Comparison of ENCODE assay signal across 22 mouse cellular contexts in genomic region chr11:104320511-104320910, GRCm38 (mm10).
DNase-seq lines count a peak whose midpoint lies in the region; ATAC-seq lines count a peak whose summit lies in the region.
"Had no signal": no experiment of that assay in that cellular context is flagged by ENCODE, and none has a peak within 500 bp of the region (broad histone marks: within the 10 kb centered on the region; RNA-seq: fewer than 3 reads in every experiment).

No protein-coding gene starts in this region.

- 63% methylated on average over 5 of the region's 5 CpGs for WGBS in hindbrain, embryonic 16.5 days
- 58% methylated on average over 5 of the region's 5 CpGs for WGBS in hindbrain, embryonic 10.5 days
- 21% methylated on average over 5 of the region's 5 CpGs for WGBS in lung, embryonic 15.5 days

- no peak for ATAC-seq in hindbrain, embryonic 16.5 days
- 0 out of 2 replicates have a peak, but pooled peaks have one; percentile 23 for ATAC-seq in lung, embryonic 15.5 days (ENCODE audit: borderline replicate concordance, extremely low read depth, low FRiP score, low TSS enrichment)
- ATAC-seq: forebrain, embryonic 14.5 days; midbrain, embryonic 16.5 days had no signal

- H3K36me3 ChIP-seq in hindbrain, embryonic 16.5 days (ENCODE audit: control insufficient read depth, insufficient read depth, low read length) = peaks cover 23% of the 10 kb centered on the region
- no peaks in the 10 kb centered on the region for H3K36me3 ChIP-seq in hindbrain, embryonic 10.5 days
- no peaks in the 10 kb centered on the region for H3K36me3 ChIP-seq in lung, embryonic 15.5 days
- H3K36me3 ChIP-seq: embryonic facial prominence, embryonic 13.5 days; heart, embryonic 15.5 days had no signal

- intact Hi-C loops in heart, postnatal 36 days (cut with DNase I) = no loop called here

- no peak for DNase-seq in hindbrain, embryonic 10.5 days (ENCODE audit: low spot score)
- DNase-seq in lung, postnatal 4 days = no peak
- peak; percentile 53 for DNase-seq in A20 (ENCODE audit: low read depth, low spot score)
- peak; percentile 10 for DNase-seq in Muller cell, postnatal 12 days (ENCODE audit: inconsistent ontology term)
- DNase-seq in heart, postnatal 36 days = no peak
- DNase-seq: adrenal gland, postnatal 36 days; cerebellum, postnatal 10 days; heart, postnatal 4 days; kidney, adult 9 months; kidney, postnatal 36 days; layer of hippocampus, adult 9-11 months; lung, postnatal 10 days; thymus, adult 2 months had no signal

- H3K4me1 ChIP-seq in hindbrain, embryonic 16.5 days (ENCODE audit: control insufficient read depth, insufficient read depth, low read depth, low read length) = peaks cover 13% of the 10 kb centered on the region
- peaks cover 36% of the 10 kb centered on the region for H3K4me1 ChIP-seq in hindbrain, embryonic 10.5 days (replicated peaks)
- peaks cover 13% of the 10 kb centered on the region; the same call in 1 of the 2 replicates for H3K4me1 ChIP-seq in lung, embryonic 15.5 days

- H3K9ac ChIP-seq in hindbrain, embryonic 16.5 days (ENCODE audit: low read depth, low read length) = no peak overlapping the region
- H3K9ac ChIP-seq in lung, embryonic 15.5 days = no peak overlapping the region
- H3K9ac ChIP-seq: embryonic facial prominence, embryonic 13.5 days; heart, embryonic 15.5 days; liver, embryonic 14.5 days; neural tube, embryonic 15.5 days had no signal

- H3K9me3 ChIP-seq in hindbrain, embryonic 16.5 days (ENCODE audit: control insufficient read depth, low read length) = no peaks in the 10 kb centered on the region
- H3K9me3 ChIP-seq in hindbrain, embryonic 10.5 days = no peaks in the 10 kb centered on the region
- no peaks in the 10 kb centered on the region for H3K9me3 ChIP-seq in lung, embryonic 15.5 days
- H3K9me3 ChIP-seq: embryonic facial prominence, embryonic 13.5 days; heart, embryonic 15.5 days; neural tube, embryonic 15.5 days had no signal

- H3K27ac ChIP-seq in hindbrain, embryonic 16.5 days (ENCODE audit: low read depth, low read length) = peak overlapping the region; percentile 7; the same call in 1 of the 2 replicates
- H3K27ac ChIP-seq in hindbrain, embryonic 10.5 days = no peak overlapping the region
- H3K27ac ChIP-seq in lung, embryonic 15.5 days = no peak overlapping the region
- H3K27ac ChIP-seq: heart, embryonic 15.5 days; liver, embryonic 14.5 days; neural tube, embryonic 15.5 days; stomach, postnatal 0 days had no signal

- H3K27me3 ChIP-seq in hindbrain, embryonic 16.5 days (replicated peaks; ENCODE audit: control insufficient read depth, insufficient read depth, low read length) = no peaks in the 10 kb centered on the region
- peaks cover 11% of the 10 kb centered on the region; the same call in 1 of the 2 replicates for H3K27me3 ChIP-seq in hindbrain, embryonic 10.5 days (ENCODE audit: insufficient read depth, poor library complexity, severe bottlenecking)
- H3K27me3 ChIP-seq in lung, embryonic 15.5 days = no peaks in the 10 kb centered on the region
- H3K27me3 ChIP-seq: embryonic facial prominence, embryonic 13.5 days; heart, embryonic 15.5 days; neural tube, embryonic 15.5 days had no signal

- H3K4me2 ChIP-seq in hindbrain, embryonic 16.5 days (ENCODE audit: low read length) = no peak overlapping the region
- no peak overlapping the region for H3K4me2 ChIP-seq in lung, embryonic 15.5 days
- H3K4me2 ChIP-seq: heart, embryonic 15.5 days; neural tube, embryonic 15.5 days had no signal

- H3K4me3 ChIP-seq in hindbrain, embryonic 16.5 days (ENCODE audit: low read length) = no peak overlapping the region
- H3K4me3 ChIP-seq in hindbrain, embryonic 10.5 days = no peak overlapping the region
- H3K4me3 ChIP-seq in lung, embryonic 15.5 days = no peak overlapping the region
- H3K4me3 ChIP-seq: embryonic facial prominence, embryonic 13.5 days; heart, embryonic 15.5 days; neural tube, embryonic 15.5 days had no signal

Comparison
In these comparisons a context has a peak if more than half of its experiments do, and no peak if none do; other contexts are left out.
1. DNase-seq: peak in A20 (single experiment) and Muller cell, postnatal 12 days (single experiment); none in hindbrain, embryonic 10.5 days (single experiment), lung, postnatal 4 days (0 of 2) and heart, postnatal 36 days (0 of 2).